Mouse (Mus musculus) kidney, postnatal 14 days (tissue): Measurements from ENCODE around the gene Polrmt.

ENCODE experiments used
- DNase-seq: peaks from one replicate; pipeline ENCODE4 v3.0.0; 2022; ENCODE audit warnings: mixed read lengths

Polrmt gene

GRCm38 (mm10) chr10:79738259-79738658 is 8.1 kb downstream of the Polrmt start:
- no peak for DNase-seq

DNA sequence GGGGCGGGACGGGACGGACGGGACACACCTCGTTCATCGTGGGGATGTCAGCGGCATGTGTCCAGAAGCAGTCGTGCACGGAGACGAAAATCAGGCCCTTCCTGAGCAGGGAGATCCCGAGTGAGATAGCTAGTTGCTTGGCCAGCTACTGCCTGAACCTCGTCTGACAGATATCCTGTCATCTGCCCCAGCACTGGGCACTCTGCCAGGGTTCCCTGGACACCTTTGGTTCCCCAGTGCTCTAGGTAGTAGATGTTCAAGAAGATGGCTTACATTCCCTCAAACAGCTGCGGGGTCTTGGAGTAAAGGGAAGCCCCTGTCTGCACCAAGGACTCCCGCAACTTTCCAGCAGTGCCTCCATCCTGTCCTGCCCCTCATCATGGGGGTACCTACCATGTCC is 9.7 kb downstream of the Polrmt start:
- DNase-seq = no peak

DNA sequence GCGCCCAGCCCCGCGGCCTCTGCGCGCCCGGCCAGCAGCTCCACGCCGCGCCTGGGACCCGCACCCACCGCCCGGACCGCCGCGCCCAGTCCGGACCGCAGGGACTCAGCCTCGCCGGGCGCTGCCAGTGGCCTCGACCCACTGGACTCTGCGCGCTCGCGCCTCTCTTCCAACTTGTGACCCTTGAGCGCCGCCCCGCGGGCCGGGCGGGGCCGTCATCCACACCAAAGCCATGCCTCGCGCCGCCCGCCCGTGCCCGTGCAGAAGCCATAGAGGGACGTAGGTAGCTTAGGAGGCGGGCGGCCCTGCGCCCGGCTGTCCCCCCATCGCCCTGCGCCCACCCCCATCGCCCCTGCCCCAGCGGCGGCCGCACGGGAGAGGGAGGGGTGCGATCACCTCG is 11.0 kb downstream of the Polrmt start:
- no peak for DNase-seq

GRCm38 (mm10) chr10:79733847-79734246 is 12.5 kb downstream of the Polrmt start:
- no peak for DNase-seq

DNA sequence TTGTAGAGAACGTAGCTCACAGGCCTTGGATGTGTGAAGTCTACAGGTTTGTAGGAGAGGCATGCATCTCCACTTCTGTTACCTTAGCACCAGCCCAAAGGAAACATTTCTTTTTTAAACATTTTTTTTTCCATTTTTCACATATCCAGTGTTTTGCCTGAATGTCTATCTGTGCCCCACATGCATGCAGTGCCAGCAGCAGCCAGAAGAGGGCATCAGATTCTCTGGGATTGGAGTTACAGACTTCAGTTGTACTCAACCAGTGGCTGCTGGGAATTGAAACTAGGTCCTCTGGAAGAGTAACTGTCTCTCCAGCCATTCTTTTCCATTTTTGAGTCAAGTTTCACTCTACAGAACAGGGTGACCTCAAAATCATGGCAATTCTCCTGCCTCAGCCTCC is 13.9 kb downstream of the Polrmt start:
- no peak for DNase-seq

- no peak for DNase-seq
These were observed 16.9 kb downstream of the Polrmt start for GRCm38 (mm10) chr10:79729357-79729965.

DNA sequence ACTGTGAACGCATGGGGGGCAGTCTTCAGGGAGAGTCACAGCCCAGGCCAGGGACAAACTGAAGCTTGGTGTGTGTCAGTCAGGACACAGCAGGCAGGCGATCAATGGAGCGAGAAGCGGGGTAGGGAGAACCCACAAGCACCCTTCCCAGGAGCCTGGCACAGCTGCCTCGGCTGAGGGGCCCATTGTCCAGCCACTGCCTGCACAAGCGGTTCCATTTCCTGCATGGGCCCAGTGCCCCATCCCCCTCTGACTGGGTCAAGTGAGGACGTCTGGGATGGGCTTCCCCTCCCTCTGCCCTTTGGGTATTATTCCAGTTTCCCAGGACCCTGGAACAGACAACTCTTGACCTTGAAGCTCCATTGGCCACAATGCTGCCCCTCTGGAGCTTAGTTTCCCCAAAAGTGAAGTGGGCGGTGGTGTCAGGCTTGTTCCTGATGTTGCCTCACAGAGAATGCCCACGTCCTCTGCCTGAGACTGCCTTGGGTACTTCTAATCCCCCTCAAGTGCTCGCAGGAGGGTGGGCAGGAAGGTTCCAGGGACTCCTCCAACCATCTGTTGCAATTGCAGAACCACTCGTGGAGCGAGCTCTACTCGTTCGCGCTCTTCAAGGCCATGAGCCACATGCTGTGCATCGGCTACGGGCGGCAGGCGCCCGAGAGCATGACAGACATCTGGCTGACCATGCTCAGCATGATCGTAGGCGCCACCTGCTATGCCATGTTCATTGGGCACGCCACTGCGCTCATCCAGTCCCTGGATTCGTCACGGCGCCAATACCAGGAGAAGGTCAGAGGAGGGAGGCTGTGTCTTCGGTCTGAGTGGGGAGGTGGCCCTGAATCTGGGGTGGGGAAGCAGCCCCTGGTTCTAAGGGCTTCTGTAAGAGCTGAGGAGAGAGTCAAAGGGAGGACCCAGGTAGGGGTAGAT is 17.8 kb downstream of the Polrmt start:
- DNase-seq = no peak

DNA sequence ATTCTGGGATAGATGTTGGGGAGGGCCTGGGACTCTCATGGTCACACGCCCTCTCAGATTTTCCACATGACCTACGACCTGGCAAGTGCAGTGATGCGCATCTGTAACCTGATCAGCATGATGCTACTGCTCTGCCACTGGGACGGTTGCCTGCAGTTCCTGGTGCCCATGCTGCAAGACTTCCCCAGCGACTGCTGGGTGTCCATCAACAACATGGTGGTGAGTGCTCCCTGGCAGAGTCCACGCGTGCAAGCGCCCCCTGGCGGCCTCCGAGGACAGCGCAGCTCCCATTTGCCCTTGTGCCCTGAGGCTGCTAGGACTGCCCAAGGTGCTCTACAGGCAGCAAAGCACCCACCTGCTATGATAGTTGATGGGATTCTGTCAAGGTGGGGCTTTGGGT is 20.3 kb downstream of the Polrmt start:
- peak; percentile 55 for DNase-seq

GRCm38 (mm10) chr10:79723692-79724091 is 22.7 kb downstream of the Polrmt start:
- DNase-seq = no peak

DNA sequence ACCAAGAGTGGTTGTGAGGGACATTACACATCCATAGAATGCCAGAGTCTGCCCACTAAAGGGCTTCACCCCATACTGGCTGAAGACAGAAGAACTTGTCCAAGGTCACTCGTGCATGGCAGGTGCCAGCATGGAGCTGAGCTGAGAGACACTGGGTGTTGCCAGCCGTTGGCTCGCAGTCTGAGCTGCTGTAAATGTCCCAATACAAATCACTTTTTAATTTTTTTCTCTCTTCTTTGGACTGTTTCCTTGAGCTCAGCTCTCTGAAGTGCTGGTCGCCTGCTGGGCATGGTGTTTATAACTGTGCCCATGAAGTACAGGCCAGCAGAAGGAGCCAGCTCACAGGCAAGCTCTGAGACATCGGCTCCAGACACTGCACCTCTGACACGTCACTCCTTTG is 23.3 kb downstream of the Polrmt start:
- no peak for DNase-seq

DNA sequence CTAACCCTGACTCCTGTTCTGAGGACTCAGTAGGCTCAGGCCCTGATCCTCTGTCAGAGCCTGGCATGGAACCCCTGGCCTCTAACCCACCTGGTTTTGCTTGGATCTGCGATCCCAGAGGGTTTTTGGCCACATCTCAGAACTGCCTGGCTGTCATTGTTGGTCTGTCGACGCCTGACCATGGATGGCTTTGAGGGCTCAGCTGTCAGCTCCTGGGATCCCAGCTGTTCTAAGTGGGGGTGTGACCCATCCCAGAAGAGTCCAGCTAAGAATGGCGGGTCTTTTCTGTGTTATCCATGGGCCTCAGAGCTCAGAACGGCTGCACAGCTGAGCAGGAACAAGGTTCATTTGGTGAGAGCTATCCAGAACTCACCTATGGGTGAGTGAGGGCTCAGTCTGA is 25.3 kb downstream of the Polrmt start:
- no peak for DNase-seq

- DNase-seq = peak; percentile 78
These were observed 28.6 kb downstream of the Polrmt start for GRCm38 (mm10) chr10:79717640-79718357.

GRCm38 (mm10) chr10:79716988-79717355 is 29.4 kb downstream of the Polrmt start:
- no peak for DNase-seq

DNA sequence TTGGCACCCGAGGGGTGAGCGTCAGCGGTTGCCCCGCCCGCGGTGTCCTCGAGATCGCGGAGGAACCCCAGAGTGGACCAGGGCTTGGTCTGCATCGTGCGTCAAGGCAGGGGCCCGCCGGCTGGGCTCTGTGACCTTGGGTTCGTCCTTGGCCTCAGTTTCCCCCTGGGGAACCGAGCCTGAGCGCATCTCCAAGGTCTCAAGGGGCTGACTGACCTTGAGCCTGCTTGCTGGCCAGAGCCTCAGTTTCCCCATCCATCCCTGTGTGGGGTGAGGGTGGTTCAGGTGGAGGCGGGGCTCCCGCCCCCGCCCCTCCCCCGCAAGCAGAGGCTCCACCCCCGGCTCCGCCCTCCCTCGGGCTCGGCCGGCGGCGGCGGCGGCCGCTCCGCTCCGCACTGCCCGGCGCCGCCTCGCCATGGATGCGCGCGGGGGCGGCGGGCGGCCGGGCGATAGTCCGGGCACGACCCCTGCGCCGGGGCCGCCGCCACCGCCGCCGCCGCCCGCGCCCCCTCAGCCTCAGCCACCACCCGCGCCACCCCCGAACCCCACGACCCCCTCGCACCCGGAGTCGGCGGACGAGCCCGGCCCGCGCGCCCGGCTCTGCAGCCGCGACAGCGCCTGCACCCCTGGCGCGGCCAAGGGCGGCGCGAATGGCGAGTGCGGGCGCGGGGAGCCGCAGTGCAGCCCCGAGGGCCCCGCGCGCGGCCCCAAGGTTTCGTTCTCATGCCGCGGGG is 30.0 kb downstream of the Polrmt start, which contains the start of gene Hcn2:
Gene Hcn2 (plus strand): TSS at position 381 of the 734 bp plus-strand sequence.
- DNase-seq = no peak

- DNase-seq = no peak
These were observed 31.4 kb downstream of the Polrmt start for GRCm38 (mm10) chr10:79714996-79715395.

- DNase-seq = no peak
These were observed 33.2 kb downstream of the Polrmt start for GRCm38 (mm10) chr10:79713163-79713562.

DNA sequence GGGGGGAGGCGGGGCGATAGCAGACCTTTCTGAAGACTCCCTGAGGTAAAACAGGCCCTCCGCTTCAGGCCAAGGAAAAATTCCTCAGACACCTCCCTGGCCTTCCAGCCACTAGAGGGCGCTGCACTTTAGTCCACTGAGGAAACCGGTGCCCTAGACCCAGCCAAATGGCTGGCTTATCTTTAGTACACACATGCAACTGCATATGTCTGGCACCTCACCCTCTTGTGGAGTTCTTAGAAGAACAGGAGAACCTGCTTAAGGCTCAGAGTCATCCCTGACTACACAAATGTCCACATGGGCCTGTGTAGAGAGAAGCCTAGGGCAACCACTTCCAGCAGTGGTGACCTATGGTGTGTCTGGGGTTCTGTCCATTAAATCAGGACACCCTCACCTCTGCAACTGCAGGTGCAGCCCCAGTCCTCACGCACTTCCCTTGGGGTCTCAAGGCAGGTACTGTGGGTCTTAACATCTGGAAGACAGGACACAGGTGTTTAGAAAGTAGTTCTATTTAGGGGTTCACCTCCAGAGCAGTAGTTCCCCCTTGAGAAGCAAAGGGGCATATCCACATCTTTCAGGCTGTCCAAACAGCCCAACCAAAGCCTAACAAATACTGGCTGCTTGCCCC is 33.8 kb downstream of the Polrmt start:
- DNase-seq = peak; percentile 79

- no peak for DNase-seq
These were observed 34.4 kb downstream of the Polrmt start for GRCm38 (mm10) chr10:79712029-79712428.

DNA sequence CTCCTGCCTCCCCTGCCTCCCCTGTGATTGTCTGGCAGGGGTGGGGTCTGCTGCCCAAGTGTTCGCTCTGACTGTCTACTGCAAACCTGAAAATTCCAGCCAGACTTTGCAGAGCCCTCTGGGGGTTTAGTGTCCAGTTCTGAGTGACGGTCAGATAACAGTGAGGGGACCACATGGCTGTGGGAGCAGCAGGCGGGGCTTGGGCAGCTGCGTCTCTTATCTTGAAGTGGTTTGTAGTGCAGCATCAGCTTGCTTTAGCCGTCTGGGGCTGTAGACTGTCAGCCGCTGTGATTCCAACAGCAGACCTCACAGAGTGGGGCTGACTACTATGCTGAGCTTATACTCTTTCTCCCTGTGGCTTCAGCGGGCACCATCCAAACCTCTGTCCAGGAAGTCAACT is 37.1 kb downstream of the Polrmt start:
- DNase-seq = no peak

DNA sequence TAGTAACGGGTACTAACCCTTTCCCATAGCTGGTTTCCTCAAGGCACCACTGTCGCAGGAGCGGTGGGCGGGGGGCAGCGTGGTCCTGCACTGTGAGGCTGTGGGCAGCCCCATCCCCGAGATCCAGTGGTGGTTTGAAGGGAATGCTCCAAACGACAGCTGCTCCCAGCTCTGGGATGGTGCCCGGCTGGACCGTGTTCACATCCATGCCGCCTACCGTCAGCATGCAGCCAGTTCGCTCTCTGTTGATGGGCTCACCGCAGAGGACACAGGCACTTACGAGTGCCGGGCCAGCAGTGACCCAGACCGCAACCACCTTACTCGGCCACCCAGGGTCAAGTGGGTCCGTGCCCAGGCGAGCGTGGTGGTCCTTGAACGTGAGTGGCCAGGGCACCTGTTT is 37.7 kb downstream of the Polrmt start:
- DNase-seq = no peak

DNA sequence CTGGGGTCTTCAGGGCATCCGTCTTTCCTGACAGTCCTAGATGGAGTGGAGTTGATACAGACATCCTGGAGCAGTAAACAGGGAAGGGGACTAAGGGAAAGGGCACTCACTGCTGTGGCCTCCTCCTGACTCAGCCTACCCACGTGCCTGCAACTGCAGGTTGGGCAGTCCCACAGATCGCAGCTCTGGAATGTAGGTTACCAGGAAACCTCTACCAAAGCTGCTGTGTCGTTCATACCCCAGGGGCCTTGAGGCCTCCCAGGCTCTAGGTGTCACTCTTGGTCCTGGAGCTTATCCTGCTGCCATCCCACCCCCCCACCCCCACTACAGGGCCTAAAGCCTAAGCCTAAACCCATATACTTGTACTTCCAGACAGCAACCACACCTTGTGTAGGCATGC is 38.6 kb downstream of the Polrmt start:
- no peak for DNase-seq

GRCm38 (mm10) chr10:79707162-79707561 is 39.2 kb downstream of the Polrmt start:
- no peak for DNase-seq
